ENCODE assay signal across 13 mouse cellular contexts in genomic region chr8:79828763-79829542, GRCm38 (mm10).
A peak's percentile ranks its signal among the peaks of the same experiment; 100 is the strongest.
DNase-seq lines count a peak whose midpoint lies in the region; ATAC-seq and TF ChIP-seq lines count a peak whose summit lies in the region.
"Had no signal": no experiment of that assay in that cellular context is flagged by ENCODE, and none has a peak within 500 bp of the region (broad histone marks: within the 10 kb centered on the region; RNA-seq: fewer than 3 reads in every experiment).

No protein-coding gene starts in this region.

- intact Hi-C loops in left cerebral cortex, postnatal 4 days (cut with DNase I) = no loop called here

- no peaks in the 10 kb centered on the region for H3K4me1 ChIP-seq in lung, embryonic 16.5 days (replicated peaks; ENCODE audit: control insufficient read depth, insufficient read depth, low read length)
- H3K4me1 ChIP-seq in forebrain, embryonic 11.5 days (replicated peaks; ENCODE audit: control insufficient read depth, insufficient read depth, low read length) = peaks cover 8% of the 10 kb centered on the region
- peaks cover 14% of the 10 kb centered on the region; the same call in 1 of the 2 replicates for H3K4me1 ChIP-seq in limb, embryonic 13.5 days
- no peaks in the 10 kb centered on the region for H3K4me1 ChIP-seq in stomach, embryonic 15.5 days
- no peaks in the 10 kb centered on the region for H3K4me1 ChIP-seq in liver, postnatal 0 days (ENCODE audit: insufficient read depth)
- H3K4me1 ChIP-seq: liver, embryonic 13.5 days had no signal

- no peak overlapping the region for H3K27ac ChIP-seq in lung, embryonic 16.5 days (ENCODE audit: low read length)
- H3K27ac ChIP-seq in forebrain, embryonic 11.5 days (ENCODE audit: low read depth, low read length) = peak overlapping the region; percentile 51; the same call in 1 of the 2 replicates
- H3K27ac ChIP-seq in limb, embryonic 13.5 days = no peak overlapping the region; the same call in 1 of the 2 replicates
- no peak overlapping the region for H3K27ac ChIP-seq in stomach, embryonic 15.5 days
- H3K27ac ChIP-seq in liver, postnatal 0 days (ENCODE audit: low read depth) = no peak overlapping the region
- H3K27ac ChIP-seq: heart, adult 2 months; liver, embryonic 13.5 days had no signal

- ATAC-seq in lung, embryonic 16.5 days (ENCODE audit: low read depth) = no peak
- peak; percentile 89 for ATAC-seq in forebrain, embryonic 11.5 days (replicated peaks; ENCODE audit: low FRiP score)
- no peak for ATAC-seq in limb, embryonic 13.5 days (ENCODE audit: low FRiP score, low read depth)
- no peak for ATAC-seq in stomach, embryonic 15.5 days (ENCODE audit: insufficient read depth, low FRiP score, low read depth)
- ATAC-seq in liver, postnatal 0 days = no peak

- no peak for TF ChIP-seq CTCF in liver, postnatal 0 days (IDR thresholded peaks at IDR 0.05; ENCODE audit: low read depth)

- no peak overlapping the region for H3K4me2 ChIP-seq in lung, embryonic 16.5 days (ENCODE audit: low read depth, low read length)
- H3K4me2 ChIP-seq in forebrain, embryonic 11.5 days (ENCODE audit: low read depth, low read length, severe bottlenecking) = peak overlapping the region; percentile 35
- peak overlapping the region; percentile 39 for H3K4me2 ChIP-seq in limb, embryonic 13.5 days (replicated peaks)
- peak overlapping the region; percentile 16; the same call in 1 of the 2 replicates for H3K4me2 ChIP-seq in stomach, embryonic 15.5 days
- H3K4me2 ChIP-seq in liver, postnatal 0 days (ENCODE audit: low read depth, low read length) = no peak overlapping the region
- H3K4me2 ChIP-seq: liver, embryonic 13.5 days had no signal

- H3K9ac ChIP-seq in lung, embryonic 16.5 days (ENCODE audit: low read length) = 0 out of 2 replicates have a peak overlapping the region, but pooled peaks have one; percentile 18
- H3K9ac ChIP-seq in forebrain, embryonic 11.5 days (ENCODE audit: low read length) = peak overlapping the region; percentile 47
- 0 out of 2 replicates have a peak overlapping the region, but pooled peaks have one; percentile 4 for H3K9ac ChIP-seq in limb, embryonic 13.5 days
- H3K9ac ChIP-seq in stomach, embryonic 15.5 days = no peak overlapping the region
- H3K9ac ChIP-seq in liver, postnatal 0 days (replicated peaks) = no peak overlapping the region
- H3K9ac ChIP-seq: liver, embryonic 13.5 days had no signal

- 45% methylated on average over 8 of the region's 8 CpGs for WGBS in lung, embryonic 16.5 days
- 16% methylated on average over 8 of the region's 8 CpGs for WGBS in forebrain, embryonic 11.5 days
- 46% methylated on average over 8 of the region's 8 CpGs for WGBS in limb, embryonic 13.5 days
- WGBS in stomach, embryonic 15.5 days = 45% methylated on average over 8 of the region's 8 CpGs
- 63% methylated on average over 8 of the region's 8 CpGs for WGBS in liver, postnatal 0 days (ENCODE audit: insufficient replicate concordance)

- H3K27me3 ChIP-seq in lung, embryonic 16.5 days (ENCODE audit: control insufficient read depth, insufficient read depth, low read depth, low read length) = no peaks in the 10 kb centered on the region
- no peaks in the 10 kb centered on the region for H3K27me3 ChIP-seq in forebrain, embryonic 11.5 days (ENCODE audit: control insufficient read depth, insufficient read depth, low read length)
- peaks cover 7% of the 10 kb centered on the region; the same call in 1 of the 2 replicates for H3K27me3 ChIP-seq in limb, embryonic 13.5 days
- no peaks in the 10 kb centered on the region for H3K27me3 ChIP-seq in stomach, embryonic 15.5 days (replicated peaks)
- no peaks in the 10 kb centered on the region for H3K27me3 ChIP-seq in liver, postnatal 0 days (ENCODE audit: insufficient read depth, low read length)
- H3K27me3 ChIP-seq: liver, embryonic 13.5 days had no signal

- no peak overlapping the region for H3K4me3 ChIP-seq in lung, embryonic 16.5 days (ENCODE audit: low read length)
- no peak overlapping the region for H3K4me3 ChIP-seq in forebrain, embryonic 11.5 days (ENCODE audit: low read depth, low read length)
- no peak overlapping the region for H3K4me3 ChIP-seq in limb, embryonic 13.5 days
- H3K4me3 ChIP-seq in stomach, embryonic 15.5 days (replicated peaks) = no peak overlapping the region
- H3K4me3 ChIP-seq in liver, postnatal 0 days (ENCODE audit: low read depth, low read length) = no peak overlapping the region
- H3K4me3 ChIP-seq: heart, adult 2 months; liver, embryonic 13.5 days had no signal

- no peaks in the 10 kb centered on the region for H3K36me3 ChIP-seq in lung, embryonic 16.5 days (ENCODE audit: control insufficient read depth, insufficient read depth, low read length)
- H3K36me3 ChIP-seq in forebrain, embryonic 11.5 days (ENCODE audit: control insufficient read depth, insufficient read depth, low read length) = no peaks in the 10 kb centered on the region
- no peaks in the 10 kb centered on the region for H3K36me3 ChIP-seq in limb, embryonic 13.5 days
- no peaks in the 10 kb centered on the region for H3K36me3 ChIP-seq in stomach, embryonic 15.5 days
- no peaks in the 10 kb centered on the region for H3K36me3 ChIP-seq in liver, postnatal 0 days (replicated peaks; ENCODE audit: insufficient read depth, low read length)
- H3K36me3 ChIP-seq: liver, embryonic 13.5 days had no signal

- no peaks in the 10 kb centered on the region for H3K9me3 ChIP-seq in lung, embryonic 16.5 days (ENCODE audit: control insufficient read depth, low read length)
- no peaks in the 10 kb centered on the region for H3K9me3 ChIP-seq in forebrain, embryonic 11.5 days (ENCODE audit: control insufficient read depth, low read length)
- no peaks in the 10 kb centered on the region for H3K9me3 ChIP-seq in limb, embryonic 13.5 days
- H3K9me3 ChIP-seq in stomach, embryonic 15.5 days = no peaks in the 10 kb centered on the region
- H3K9me3 ChIP-seq in liver, postnatal 0 days (ENCODE audit: low read length) = no peaks in the 10 kb centered on the region
- H3K9me3 ChIP-seq: liver, embryonic 13.5 days had no signal

- TF ChIP-seq EP300 in liver, postnatal 0 days (IDR thresholded peaks at IDR 0.05; ENCODE audit: low read depth) = no peak

- DNase-seq in lung, postnatal 25 days (ENCODE audit: low spot score) = no peak
- peak; percentile 67 for DNase-seq in forebrain, embryonic 11.5 days (ENCODE audit: low spot score)
- DNase-seq in liver, postnatal 0 days = no peak
- DNase-seq in adrenal gland, adult 18-20 months (ENCODE audit: low spot score in 2 of 2) = no peak
- no peak for DNase-seq in left cerebral cortex, postnatal 4 days
- DNase-seq: cerebellum, adult 11 months; heart, adult 2 months; kidney, postnatal 36 days; liver, embryonic 13.5 days; thymus, postnatal 25 days had no signal

Comparison
In these comparisons a context has a peak if more than half of its experiments do, and no peak if none do; other contexts are left out.
1. H3K4me2 ChIP-seq: peak in forebrain, embryonic 11.5 days (single experiment), limb, embryonic 13.5 days (single experiment) and stomach, embryonic 15.5 days (single experiment); none in lung, embryonic 16.5 days (single experiment) and liver, postnatal 0 days (single experiment).
2. H3K9ac ChIP-seq: peak in lung, embryonic 16.5 days (single experiment), forebrain, embryonic 11.5 days (single experiment) and limb, embryonic 13.5 days (single experiment); none in stomach, embryonic 15.5 days (single experiment) and liver, postnatal 0 days (single experiment).